In genomic region chr9:61666118-61666517, GRCm38 (mm10) we compare ENCODE assay signal across 15 mouse cellular contexts.
DNase-seq lines count a peak whose midpoint lies in the region; ATAC-seq and TF ChIP-seq lines count a peak whose summit lies in the region.
"Had no signal": no experiment of that assay in that cellular context is flagged by ENCODE, and none has a peak within 500 bp of the region (broad histone marks: within the 10 kb centered on the region; RNA-seq: fewer than 3 reads in every experiment).

No protein-coding gene starts in this region.

- H3K27me3 ChIP-seq in G1E (ENCODE audit: insufficient read depth, low read length) = peaks cover 6% of the 10 kb centered on the region
- H3K27me3 ChIP-seq in liver, embryonic 12.5 days (replicated peaks) = peaks cover 10% of the 10 kb centered on the region; the same call in 1 of the 2 replicates
- H3K27me3 ChIP-seq in splenic B cell, adult 2 months (ENCODE audit: control insufficient read depth, insufficient read depth, low read length, poor library complexity, severe bottlenecking) = no peaks in the 10 kb centered on the region
- H3K27me3 ChIP-seq: embryonic facial prominence, embryonic 12.5 days; hindbrain, embryonic 15.5 days; neural tube, embryonic 12.5 days had no signal

- H3K4me2 ChIP-seq in liver, embryonic 12.5 days = no peak overlapping the region
- H3K4me2 ChIP-seq: embryonic facial prominence, embryonic 12.5 days; hindbrain, embryonic 15.5 days; neural tube, embryonic 12.5 days had no signal

- no peak for TF ChIP-seq CTCF in G1E (IDR thresholded peaks at IDR 0.05; ENCODE audit: low read depth, low read length)

- no peak overlapping the region for H3K4me3 ChIP-seq in G1E (ENCODE audit: low read depth, low read length)
- H3K4me3 ChIP-seq in liver, embryonic 12.5 days = no peak overlapping the region
- H3K4me3 ChIP-seq: embryonic facial prominence, embryonic 12.5 days; hindbrain, embryonic 15.5 days; neural tube, embryonic 12.5 days had no signal

- H3K36me3 ChIP-seq in G1E (replicated peaks) = no peaks in the 10 kb centered on the region
- H3K36me3 ChIP-seq in liver, embryonic 12.5 days = no peaks in the 10 kb centered on the region
- no peaks in the 10 kb centered on the region for H3K36me3 ChIP-seq in splenic B cell, adult 2 months (ENCODE audit: control insufficient read depth, insufficient read depth, low read length, poor library complexity, severe bottlenecking)
- H3K36me3 ChIP-seq: embryonic facial prominence, embryonic 12.5 days; hindbrain, embryonic 15.5 days; neural tube, embryonic 12.5 days had no signal

- no peaks in the 10 kb centered on the region for H3K4me1 ChIP-seq in G1E (ENCODE audit: insufficient read depth, low read depth, low read length)
- peaks cover 31% of the 10 kb centered on the region for H3K4me1 ChIP-seq in liver, embryonic 12.5 days
- H3K4me1 ChIP-seq: hindbrain, embryonic 15.5 days; neural tube, embryonic 12.5 days had no signal

- H3K9ac ChIP-seq in liver, embryonic 12.5 days = no peak overlapping the region
- H3K9ac ChIP-seq: embryonic facial prominence, embryonic 12.5 days; forebrain, postnatal 0 days; hindbrain, embryonic 15.5 days; neural tube, embryonic 12.5 days had no signal

- H3K27ac ChIP-seq in liver, embryonic 12.5 days = no peak overlapping the region
- H3K27ac ChIP-seq: embryonic facial prominence, embryonic 12.5 days; hindbrain, embryonic 15.5 days; macrophage; neural tube, embryonic 12.5 days had no signal

- peak; percentile 8 for ATAC-seq in G1E (ENCODE audit: extremely low read depth, insufficient number of reproducible peaks, low FRiP score, poor library complexity, severe bottlenecking)
- ATAC-seq in liver, embryonic 12.5 days = peak; percentile 65; the same call in 1 of the 2 replicates
- ATAC-seq in erythroblast, adult 5-6 weeks (replicated peaks; ENCODE audit: low FRiP score, poor library complexity, severe bottlenecking) = no peak
- ATAC-seq: forebrain, postnatal 0 days had no signal

- WGBS in liver, embryonic 12.5 days (ENCODE audit: insufficient replicate concordance) = 18% methylated on average over 6 of the region's 6 CpGs

- peak; percentile 25 for DNase-seq in adrenal gland, postnatal 14 days
- no peak for DNase-seq in adrenal gland, postnatal 4 days (ENCODE audit: low spot score in 2 of 2)
- DNase-seq in G1E (ENCODE audit: low spot score) = no peak
- peak; percentile 43 for DNase-seq in splenic B cell, adult 2 months (ENCODE audit: low read depth, low spot score)
- no peak for DNase-seq in kidney, postnatal 25 days
- no peak for DNase-seq in right cerebral cortex, adult 18-20 months
- DNase-seq: cerebellum, adult 8-10 months; forebrain, postnatal 0 days; right cerebral cortex, postnatal 4 days had no signal

- H3K9me3 ChIP-seq in G1E (replicated peaks) = no peaks in the 10 kb centered on the region
- no peaks in the 10 kb centered on the region for H3K9me3 ChIP-seq in liver, embryonic 12.5 days (replicated peaks)
- H3K9me3 ChIP-seq: embryonic facial prominence, embryonic 12.5 days; hindbrain, embryonic 15.5 days had no signal

Comparison
In these comparisons a context has a peak if more than half of its experiments do, and no peak if none do; other contexts are left out.
1. DNase-seq: peak in adrenal gland, postnatal 14 days (single experiment) and splenic B cell, adult 2 months (single experiment); none in adrenal gland, postnatal 4 days (0 of 2), G1E (single experiment), kidney, postnatal 25 days (0 of 2) and right cerebral cortex, adult 18-20 months (single experiment).